Mouse (Mus musculus): Measurements from ENCODE around the gene Tmem63a.

DNA sequence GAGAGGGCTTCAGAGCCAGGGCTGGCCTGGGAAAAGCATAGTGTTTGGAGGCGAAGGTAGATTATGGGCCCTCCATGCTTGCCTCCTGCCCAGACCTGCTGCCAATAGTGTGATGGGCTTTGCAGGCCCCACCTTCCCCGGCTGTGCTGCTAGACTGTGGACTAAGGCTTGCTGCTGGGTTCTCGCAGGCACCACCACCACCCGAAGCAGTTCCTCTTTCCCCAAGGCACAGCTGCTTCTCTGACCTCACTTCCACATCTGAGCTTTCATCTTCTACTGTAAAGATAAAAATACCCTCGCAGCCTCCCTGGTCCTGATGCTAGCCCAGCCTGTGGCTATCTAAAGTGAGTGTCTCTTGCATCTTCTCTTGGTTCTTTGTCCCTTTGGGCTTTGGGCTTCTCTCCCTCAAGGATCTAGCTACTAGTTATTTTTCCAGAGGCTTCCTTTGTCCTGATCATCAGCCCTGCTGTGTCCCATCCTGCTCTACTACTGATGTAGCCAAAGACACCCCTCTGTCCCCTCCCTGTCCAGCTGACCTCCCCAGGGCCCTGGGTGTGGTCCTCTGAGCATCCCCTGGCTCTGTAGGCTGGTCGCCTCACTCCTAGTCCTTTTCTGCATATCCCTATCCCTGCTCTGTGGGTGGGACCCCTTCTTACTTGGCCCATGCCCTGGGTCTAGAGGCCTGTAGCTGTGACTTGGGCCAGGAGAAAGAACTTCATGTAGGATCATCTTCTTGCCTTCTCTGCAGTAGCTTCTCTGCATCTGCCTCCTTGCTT, 19.7 kb upstream of the Tmem63a start:
- TF ChIP-seq CTCF (IDR thresholded peaks at IDR 0.05; ENCODE audit: insufficient read depth, low read depth, low read length): no peak
- TF ChIP-seq POLR2A (IDR thresholded peaks at IDR 0.05; ENCODE audit: insufficient read depth, low read depth, low read length): no peak
